Mouse (Mus musculus): Measurements from ENCODE around the gene 4921539E11Rik. TPM values are rescaled to one million over a fixed set of nuclear protein-coding genes. Genes with fewer than 3 reads are reported as not detected.

The 4921539E11Rik gene
- total RNA-seq (2021): not detected
- long read RNA-seq, experiment 1: 0 reads
- long read RNA-seq, experiment 2: 0 reads

GRCm38 (mm10) chr4:103290763-103291162 lies at the start of gene 4921539E11Rik:
TSS of gene 4921539E11Rik (minus strand) at chr4:103290863.
- no peak for DNase-seq
- intact Hi-C loops (cut with DNase I; ENCODE audit: low total_unique reads): no loop called here

GRCm38 (mm10) chr4:103335134-103335533 lies 44.5 kb upstream of the 4921539E11Rik start:
- DNase-seq: no peak
- intact Hi-C loops (cut with DNase I; ENCODE audit: low total_unique reads): no loop called here

GRCm38 (mm10) chr4:103329348-103329747 lies 38.7 kb upstream of the 4921539E11Rik start:
- DNase-seq: no peak
- intact Hi-C loops (cut with DNase I; ENCODE audit: low total_unique reads): no loop called here

- intact Hi-C loops (cut with DNase I; ENCODE audit: low total_unique reads): no loop called here
- DNase-seq: peak; percentile 49
These were observed 36.3 kb upstream of the 4921539E11Rik start for GRCm38 (mm10) chr4:103326994-103327393.

- intact Hi-C loops (cut with DNase I; ENCODE audit: low total_unique reads): no loop called here
- DNase-seq: no peak
These were observed 34.2 kb upstream of the 4921539E11Rik start for GRCm38 (mm10) chr4:103324688-103325451.

GRCm38 (mm10) chr4:103321461-103321860 lies 30.8 kb upstream of the 4921539E11Rik start:
- no peak for DNase-seq
- intact Hi-C loops (cut with DNase I; ENCODE audit: low total_unique reads): no loop called here

- intact Hi-C loops (cut with DNase I; ENCODE audit: low total_unique reads): no loop called here
These were observed 25.2 kb upstream of the 4921539E11Rik start for GRCm38 (mm10) chr4:103315861-103316260.

GRCm38 (mm10) chr4:103314526-103314910 lies 23.9 kb upstream of the 4921539E11Rik start:
- DNase-seq: no peak
- intact Hi-C loops (cut with DNase I; ENCODE audit: low total_unique reads): loop anchor here (5.0 kb wide), 1 partner anchor 33 kb away; no protein-coding TSS in a partner anchor

More at GRCm38 (mm10) chr4:103315861-103316260, 25.2 kb upstream of the 4921539E11Rik start:
- no peak for DNase-seq

GRCm38 (mm10) chr4:103313587-103314525 lies 23.2 kb upstream of the 4921539E11Rik start, which contains the start of gene Oma1:
TSS of gene Oma1 (plus strand) at chr4:103313812.
- peak; percentile 99 for DNase-seq
- intact Hi-C loops (cut with DNase I; ENCODE audit: low total_unique reads): loop anchor here (5.0 kb wide), 1 partner anchor 33 kb away; no protein-coding TSS in a partner anchor

GRCm38 (mm10) chr4:103303851-103304250 lies 13.2 kb upstream of the 4921539E11Rik start:
- intact Hi-C loops (cut with DNase I; ENCODE audit: low total_unique reads): no loop called here
- DNase-seq: no peak

GRCm38 (mm10) chr4:103299342-103299741 lies 8.7 kb upstream of the 4921539E11Rik start:
- peak; percentile 17 for DNase-seq

GRCm38 (mm10) chr4:103288342-103288741 lies 2.3 kb downstream of the 4921539E11Rik start:
- intact Hi-C loops (cut with DNase I; ENCODE audit: low total_unique reads): no loop called here
- no peak for DNase-seq

More at GRCm38 (mm10) chr4:103299342-103299741, 8.7 kb upstream of the 4921539E11Rik start:
- intact Hi-C loops (cut with DNase I; ENCODE audit: low total_unique reads): no loop called here

GRCm38 (mm10) chr4:103273021-103273420 lies 17.6 kb downstream of the 4921539E11Rik start:
- no peak for DNase-seq
- intact Hi-C loops (cut with DNase I; ENCODE audit: low total_unique reads): no loop called here

GRCm38 (mm10) chr4:103269336-103269735 lies 21.3 kb downstream of the 4921539E11Rik start:
- no peak for DNase-seq
- intact Hi-C loops (cut with DNase I; ENCODE audit: low total_unique reads): no loop called here

GRCm38 (mm10) chr4:103265166-103265565 lies 25.5 kb downstream of the 4921539E11Rik start:
- intact Hi-C loops (cut with DNase I; ENCODE audit: low total_unique reads): no loop called here
- no peak for DNase-seq

GRCm38 (mm10) chr4:103263812-103264396 lies 26.8 kb downstream of the 4921539E11Rik start:
- no peak for DNase-seq
- intact Hi-C loops (cut with DNase I; ENCODE audit: low total_unique reads): no loop called here

GRCm38 (mm10) chr4:103263378-103263777 lies 27.3 kb downstream of the 4921539E11Rik start:
- DNase-seq: no peak
- intact Hi-C loops (cut with DNase I; ENCODE audit: low total_unique reads): no loop called here

GRCm38 (mm10) chr4:103258817-103259216 lies 31.8 kb downstream of the 4921539E11Rik start:
- intact Hi-C loops (cut with DNase I; ENCODE audit: low total_unique reads): no loop called here
- no peak for DNase-seq

- intact Hi-C loops (cut with DNase I; ENCODE audit: low total_unique reads): no loop called here
- no peak for DNase-seq
These were observed 36.8 kb downstream of the 4921539E11Rik start for GRCm38 (mm10) chr4:103253846-103254245.
